Mouse (Mus musculus) limb, embryonic 12.5 days (tissue): Measurements from ENCODE around the gene Pole2. TPM values are rescaled to one million over a fixed set of nuclear protein-coding genes. Genes with fewer than 3 reads are reported as not detected.

Experiments used
- ATAC-seq: fragments of 200-750 bp; cut with Nextera tagmentation; 2 replicates; pipeline ENCODE4 v1.8.0; 2017; ENCODE audit warnings: low read depth, moderate TSS enrichment; ENCODE audit not compliant: insufficient number of reproducible peaks, insufficient read depth, low FRiP score, low TSS enrichment
- H3K27ac ChIP-seq: fragments of 300-500 bp; sonication (generic); 2 replicates; pipeline ENCODE4 v1.5.1; 2016; ENCODE audit warnings: mild to moderate bottlenecking, moderate library complexity
- H3K27me3 ChIP-seq: fragments of 300-500 bp; sonication (generic); 2 replicates; pipeline ENCODE4 v1.6.1; 2016; ENCODE audit warnings: mild to moderate bottlenecking, moderate library complexity
- H3K36me3 ChIP-seq: fragments of 300-500 bp; sonication (generic); 2 replicates; pipeline ENCODE4 v1.6.1; 2016; ENCODE audit warnings: mild to moderate bottlenecking, moderate library complexity
- H3K4me1 ChIP-seq: fragments of 300-500 bp; sonication (generic); replicated peaks from 2 replicates; pipeline ENCODE4 v1.6.1; 2016
- H3K4me2 ChIP-seq: fragments of 300-500 bp; sonication (generic); 2 replicates; pipeline ENCODE4 v1.6.1; 2016; ENCODE audit warnings: mild to moderate bottlenecking, moderate library complexity
- H3K4me3 ChIP-seq: fragments of 300-500 bp; sonication (generic); replicated peaks from 2 replicates; pipeline ENCODE4 v1.5.1; 2016; ENCODE audit warnings: mild to moderate bottlenecking
- H3K9ac ChIP-seq: fragments of 300-500 bp; sonication (generic); replicated peaks from 2 replicates; pipeline ENCODE4 v1.6.1; 2016; ENCODE audit warnings: mild to moderate bottlenecking, moderate library complexity
- H3K9me3 ChIP-seq: fragments of 300-500 bp; sonication (generic); 2 replicates; pipeline ENCODE4 v1.6.1; 2016; ENCODE audit warnings: mild to moderate bottlenecking, moderate library complexity
- WGBS: fragments of 180-500 bp; shearing (Covaris S2); methylation state at CpG from one replicate; pipeline ENCODE4 v1.1.7; 2016; 5-methylcytosine and 5-hydroxymethylcytosine counted together
- polyA plus RNA-seq: library from polyadenylated mRNA; unstranded; fragments of >200 nt; fragmentation: Nextera tagmentation; extraction: Ambion mirVana; gene quantifications from 2 replicates; pipeline ENCODE4 v1.2.1, GENCODE M21; 2016

Pole2 gene
- polyA plus RNA-seq: 30.5 and 32.6 TPM in 2 replicates

GRCm38 (mm10) chr12:69227776-69228466, at the start of gene Pole2:
Gene Pole2 (minus strand): TSS chr12:69228195.
- WGBS: under 1% methylated on average over 37 of the region's 37 CpGs
- Histone ChIP-seq H3K9me3 (no peaks in the 10 kb centered on the region), H3K4me1 (peaks cover 6% of the 10 kb centered on the region), H3K27ac (peak within 1 kb of the TSS; percentile 90), H3K4me3 (peak within 1 kb of the TSS; percentile 61), H3K36me3 (peaks cover 27% of the 10 kb centered on the region), H3K4me2 (peak within 1 kb of the TSS; percentile 59), H3K27me3 (no peaks in the 10 kb centered on the region), H3K9ac (peak within 1 kb of the TSS; percentile 55)
- peak; percentile 94 for ATAC-seq

- WGBS: 78% methylated on average over 2 of the region's 2 CpGs
- H3K9me3 ChIP-seq: no peaks in the 10 kb centered on the region
- H3K27ac ChIP-seq: no peak overlapping the region
- no peak for ATAC-seq
- no peaks in the 10 kb centered on the region for H3K36me3 ChIP-seq
- H3K9ac ChIP-seq: no peak overlapping the region
- H3K4me3 ChIP-seq: no peak overlapping the region
- H3K4me1 ChIP-seq: no peaks in the 10 kb centered on the region
- H3K4me2 ChIP-seq: no peak overlapping the region
- no peaks in the 10 kb centered on the region for H3K27me3 ChIP-seq
These were observed 41.0 kb upstream of the Pole2 start for GRCm38 (mm10) chr12:69268956-69269355.

DNA sequence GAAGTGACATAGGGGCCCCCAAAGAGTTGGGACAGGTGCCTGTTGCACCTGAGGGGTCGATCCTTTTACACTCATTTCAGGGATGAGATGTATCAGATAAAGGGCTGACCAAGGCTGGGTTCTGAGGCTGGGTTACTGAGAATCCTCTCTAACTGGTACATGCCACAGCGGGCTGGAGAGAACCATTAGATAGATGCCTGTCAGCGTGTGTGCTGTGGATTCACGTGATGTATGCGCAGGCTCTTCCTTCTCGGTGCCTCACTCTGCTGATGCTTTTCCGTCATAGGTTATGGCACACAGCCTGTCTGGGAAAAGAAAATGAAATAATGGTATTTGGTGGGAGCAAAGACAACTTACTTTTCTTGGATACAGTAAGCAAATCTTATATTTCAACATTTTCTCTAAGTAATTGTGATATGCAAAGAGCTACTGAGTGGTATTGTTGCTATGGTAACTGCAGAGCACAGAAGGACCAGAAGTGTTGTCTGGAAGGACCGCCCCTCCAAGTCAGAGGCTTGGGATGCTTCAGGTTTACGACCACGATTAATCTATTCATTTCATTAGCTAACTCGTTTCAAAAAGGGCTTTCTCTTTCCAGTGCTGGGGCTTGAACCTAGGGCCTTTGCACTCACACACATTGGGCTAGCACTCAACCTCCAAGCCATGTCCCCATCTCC, 40.1 kb upstream of the Pole2 start:
- no peaks in the 10 kb centered on the region for H3K36me3 ChIP-seq
- H3K4me3 ChIP-seq: no peak overlapping the region
- no peaks in the 10 kb centered on the region for H3K9me3 ChIP-seq
- no peak overlapping the region for H3K27ac ChIP-seq
- 73% methylated on average over 11 of the region's 11 CpGs for WGBS
- no peaks in the 10 kb centered on the region for H3K4me1 ChIP-seq
- no peaks in the 10 kb centered on the region for H3K27me3 ChIP-seq
- no peak overlapping the region for H3K9ac ChIP-seq
- no peak overlapping the region for H3K4me2 ChIP-seq
- ATAC-seq: no peak

- no peaks in the 10 kb centered on the region for H3K9me3 ChIP-seq
- no peak overlapping the region for H3K4me2 ChIP-seq
- H3K27me3 ChIP-seq: no peaks in the 10 kb centered on the region
- no peaks in the 10 kb centered on the region for H3K36me3 ChIP-seq
- H3K4me3 ChIP-seq: no peak overlapping the region
- ATAC-seq: no peak
- no peak overlapping the region for H3K9ac ChIP-seq
- WGBS: 82% methylated on average over 3 of the region's 3 CpGs
- H3K4me1 ChIP-seq: no peaks in the 10 kb centered on the region
- no peak overlapping the region for H3K27ac ChIP-seq
These were observed 37.0 kb upstream of the Pole2 start for GRCm38 (mm10) chr12:69265031-69265430.

DNA sequence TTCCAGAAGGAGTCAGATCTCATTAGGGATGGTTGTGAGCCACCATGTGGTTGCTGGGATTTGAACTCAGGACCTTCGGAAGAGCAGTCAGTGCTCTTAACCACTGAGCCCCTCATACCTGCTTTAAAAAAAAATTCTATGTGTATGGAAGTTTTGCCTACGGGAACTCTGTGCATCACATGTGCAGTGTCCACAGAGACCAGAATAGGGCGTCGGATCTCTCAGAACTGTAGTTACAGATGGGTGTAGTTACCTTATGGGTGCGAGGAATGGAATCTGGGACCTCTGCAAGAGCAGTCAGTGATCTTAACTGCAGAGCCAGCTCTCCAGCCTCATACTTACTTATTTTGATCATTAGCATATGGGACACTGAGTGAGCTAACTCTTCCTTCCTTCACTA, 34.3 kb upstream of the Pole2 start:
- no peaks in the 10 kb centered on the region for H3K9me3 ChIP-seq
- no peak for ATAC-seq

GRCm38 (mm10) chr12:69257836-69258235, 29.8 kb upstream of the Pole2 start:
- Histone ChIP-seq H3K4me3 (no peak overlapping the region), H3K27ac (no peak overlapping the region), H3K4me1 (no peaks in the 10 kb centered on the region), H3K36me3 (no peaks in the 10 kb centered on the region), H3K9ac (no peak overlapping the region), H3K4me2 (no peak overlapping the region), H3K27me3 (no peaks in the 10 kb centered on the region), H3K9me3 (no peaks in the 10 kb centered on the region)
- WGBS: 89% methylated on average over 11 of the region's 11 CpGs
- no peak for ATAC-seq

More for the DNA sequence above, 34.3 kb upstream of the Pole2 start:
- no peak overlapping the region for H3K27ac ChIP-seq
- H3K4me2 ChIP-seq: no peak overlapping the region
- H3K4me3 ChIP-seq: no peak overlapping the region
- H3K4me1 ChIP-seq: no peaks in the 10 kb centered on the region
- H3K9ac ChIP-seq: no peak overlapping the region
- H3K27me3 ChIP-seq: no peaks in the 10 kb centered on the region
- H3K36me3 ChIP-seq: no peaks in the 10 kb centered on the region
- 89% methylated on average over 5 of the region's 5 CpGs for WGBS

GRCm38 (mm10) chr12:69253806-69254205, 25.8 kb upstream of the Pole2 start:
- ATAC-seq: no peak
- WGBS: 97% methylated on average over 1 of the region's 1 CpGs
- Histone ChIP-seq H3K9me3 (no peaks in the 10 kb centered on the region), H3K4me2 (no peak overlapping the region), H3K27me3 (no peaks in the 10 kb centered on the region), H3K9ac (no peak overlapping the region), H3K27ac (no peak overlapping the region), H3K4me3 (no peak overlapping the region), H3K4me1 (no peaks in the 10 kb centered on the region), H3K36me3 (no peaks in the 10 kb centered on the region)

- H3K27me3 ChIP-seq: no peaks in the 10 kb centered on the region
- no peak overlapping the region for H3K9ac ChIP-seq
- H3K4me1 ChIP-seq: no peaks in the 10 kb centered on the region
- ATAC-seq: no peak
- no peak overlapping the region for H3K27ac ChIP-seq
- no peaks in the 10 kb centered on the region for H3K9me3 ChIP-seq
- no peak overlapping the region for H3K4me2 ChIP-seq
- WGBS: 87% methylated on average over 8 of the region's 8 CpGs
- H3K4me3 ChIP-seq: no peak overlapping the region
- no peaks in the 10 kb centered on the region for H3K36me3 ChIP-seq
These were observed 22.8 kb upstream of the Pole2 start for GRCm38 (mm10) chr12:69250756-69251155.

GRCm38 (mm10) chr12:69249766-69250165, 21.8 kb upstream of the Pole2 start:
- ATAC-seq: no peak
- Histone ChIP-seq H3K4me2 (no peak overlapping the region), H3K4me3 (no peak overlapping the region), H3K9ac (no peak overlapping the region), H3K27me3 (no peaks in the 10 kb centered on the region), H3K27ac (no peak overlapping the region), H3K4me1 (no peaks in the 10 kb centered on the region), H3K9me3 (no peaks in the 10 kb centered on the region), H3K36me3 (no peaks in the 10 kb centered on the region)
- WGBS: 84% methylated on average over 4 of the region's 4 CpGs

DNA sequence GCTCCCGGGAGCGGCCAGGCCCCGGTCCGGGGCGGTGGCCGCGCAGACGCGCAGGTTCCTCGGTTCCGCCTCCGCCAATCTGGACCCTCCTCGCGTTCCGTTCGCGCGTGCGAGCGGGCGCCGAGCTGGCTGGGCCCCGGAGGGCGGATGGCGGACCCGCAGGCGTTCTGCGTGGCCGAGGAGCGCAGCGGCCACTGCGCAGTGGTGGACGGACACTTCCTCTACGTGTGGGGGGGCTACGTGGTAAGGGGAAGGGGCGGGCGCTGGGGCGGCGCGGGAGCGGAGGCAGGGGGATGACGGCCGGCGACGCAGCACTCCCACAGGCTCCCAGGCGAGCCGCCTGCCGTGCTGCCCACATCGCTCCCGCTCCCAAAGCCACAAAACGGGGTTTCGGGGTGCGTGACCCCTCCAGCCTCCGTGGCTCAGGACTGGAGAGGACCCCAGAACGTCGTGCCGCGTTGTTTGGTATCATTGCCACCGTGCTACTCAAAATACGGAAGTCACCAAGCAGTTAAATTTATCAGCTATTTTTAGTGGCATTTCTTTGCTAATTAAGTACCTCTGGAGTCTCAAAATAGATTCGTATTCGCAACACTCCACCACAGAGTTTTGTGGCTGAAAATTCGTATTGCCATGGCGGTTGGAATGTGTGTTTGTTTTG, 13.9 kb upstream of the Pole2 start:
- Histone ChIP-seq H3K4me2 (peak overlapping the region; percentile 67), H3K9me3 (no peaks in the 10 kb centered on the region), H3K27me3 (no peaks in the 10 kb centered on the region), H3K9ac (peak overlapping the region; percentile 83), H3K36me3 (no peaks in the 10 kb centered on the region), H3K4me3 (peak overlapping the region; percentile 60), H3K27ac (peak overlapping the region; percentile 84), H3K4me1 (peaks cover 9% of the 10 kb centered on the region)
- under 1% methylated on average over 64 of the region's 64 CpGs for WGBS
- peak; percentile 90 for ATAC-seq

- 0% methylated on average over 3 of the region's 3 CpGs for WGBS
- no peaks in the 10 kb centered on the region for H3K9me3 ChIP-seq
- no peaks in the 10 kb centered on the region for H3K27me3 ChIP-seq
- H3K4me3 ChIP-seq: peak overlapping the region; percentile 60
- H3K9ac ChIP-seq: peak overlapping the region; percentile 83
- H3K36me3 ChIP-seq: no peaks in the 10 kb centered on the region
- peaks cover 9% of the 10 kb centered on the region for H3K4me1 ChIP-seq
- H3K27ac ChIP-seq: peak overlapping the region; percentile 84
- ATAC-seq: 0 out of 2 replicates have a peak, but pooled peaks have one; percentile 7
- H3K4me2 ChIP-seq: peak overlapping the region; percentile 67
These were observed 13.4 kb upstream of the Pole2 start for GRCm38 (mm10) chr12:69241405-69241770.
